Mouse (Mus musculus) lung, adult 2 months (tissue): ENCODE measurements around the gene Fev.

ENCODE experiments used
- CTCF ChIP-seq: fragments of 200-500 bp; IDR thresholded peaks from 2 replicates; pipeline ENCODE4 v1.5.1; 2011; ENCODE audit warnings: mild to moderate bottlenecking, low read length, control low read depth; ENCODE audit not compliant: insufficient read depth
- POLR2A ChIP-seq: fragments of 200-500 bp; IDR thresholded peaks from 2 replicates; pipeline ENCODE4 v1.6.1; 2011; ENCODE audit warnings: low read depth, mild to moderate bottlenecking, control low read depth, low read length, borderline replicate concordance; ENCODE audit errors: extremely low read depth

GRCm38 (mm10) chr1:74898656-74899431 is 13.6 kb upstream of the Fev start:
- TF ChIP-seq POLR2A (no peak), CTCF (no peak)
